Mouse (Mus musculus) heart, postnatal 0 days (tissue): ENCODE measurements at regions not wholly inside any gene's neighbourhood (a gene's known extent, or its start where the extent isn't known, plus 50 kb on each side); places are given as distances from the start of the nearest gene placed in this dataset.

Source experiments
- CTCF ChIP-seq: IDR thresholded peaks from 2 replicates; pipeline ENCODE4 v1.5.1; 2016; ENCODE audit warnings: antibody characterized with exemption, control low read depth, low read depth
- EP300 ChIP-seq: IDR thresholded peaks from 2 replicates; pipeline ENCODE4 v1.6.1; 2016; ENCODE audit warnings: antibody characterized with exemption, low read depth

GRCm38 (mm10) chr7:36859428-36859827 lies 161.5 kb downstream of the Tshz3 start:
- TF ChIP-seq CTCF = no peak
- TF ChIP-seq EP300 = no peak
